Mouse (Mus musculus): ENCODE results near the gene E330014E10Rik. TPM values are rescaled to one million over a fixed set of nuclear protein-coding genes. Genes with fewer than 3 reads are reported as not detected.

E330014E10Rik gene
- polyA plus RNA-seq (2012; rRNA removed), result not detected in 2 replicates

GRCm38 (mm10) chr5:95775690-95776089, at the start of gene E330014E10Rik:
TSS of gene E330014E10Rik (plus strand) at chr5:95775990.

GRCm38 (mm10) chr5:95736073-95736472, 39.7 kb upstream of the E330014E10Rik start, which contains the start of gene Gm7978:
TSS of gene Gm7978 (minus strand) at chr5:95736173.

GRCm38 (mm10) chr5:95741714-95742113, 34.1 kb upstream of the E330014E10Rik start, which contains the start of gene Gm7982:
TSS of gene Gm7982 (plus strand) at chr5:95742014.

Other genes with a start within 250 kb of the E330014E10Rik start
- gene Gm7971, start 181.1 kb upstream of the E330014E10Rik start, polyA plus RNA-seq (2012; rRNA removed), result not detected in 2 replicates
- gene Gm7978, start 39.8 kb upstream of the E330014E10Rik start, polyA plus RNA-seq (2012; rRNA removed), result not detected in 2 replicates
- gene Gm7982, start 34.0 kb upstream of the E330014E10Rik start, polyA plus RNA-seq (2012; rRNA removed), result not detected in 2 replicates
- gene Cxcl13, start 181.0 kb downstream of the E330014E10Rik start, polyA plus RNA-seq (2012; rRNA removed), result not detected in 2 replicates